Mouse (Mus musculus) adrenal gland, postnatal 4 days (tissue): ENCODE measurements around the gene Tshz2. TPM values are rescaled to one million over a fixed set of nuclear protein-coding genes. Genes with fewer than 3 reads are reported as not detected.

ENCODE experiments used
- DNase-seq, 2 experiments: peaks; one replicate each; pipeline ENCODE4 v3.0.0; 2021 to 2022; ENCODE audit warnings: low spot score in 2 of 2, mixed read lengths in 2 of 2
- total RNA-seq, 2 experiments: library from RNA; stranded (reverse); gene quantifications; 2 replicates each; pipeline ENCODE4 v1.2.3; 2021

Gene Tshz2
- total RNA-seq, 2 experiments from 2014 or later = 68.4 to 69.6 TPM

- DNase-seq = no peak
Measured at GRCm38 (mm10) chr2:169859078-169859855, 226.5 kb downstream of the Tshz2 start.

DNA sequence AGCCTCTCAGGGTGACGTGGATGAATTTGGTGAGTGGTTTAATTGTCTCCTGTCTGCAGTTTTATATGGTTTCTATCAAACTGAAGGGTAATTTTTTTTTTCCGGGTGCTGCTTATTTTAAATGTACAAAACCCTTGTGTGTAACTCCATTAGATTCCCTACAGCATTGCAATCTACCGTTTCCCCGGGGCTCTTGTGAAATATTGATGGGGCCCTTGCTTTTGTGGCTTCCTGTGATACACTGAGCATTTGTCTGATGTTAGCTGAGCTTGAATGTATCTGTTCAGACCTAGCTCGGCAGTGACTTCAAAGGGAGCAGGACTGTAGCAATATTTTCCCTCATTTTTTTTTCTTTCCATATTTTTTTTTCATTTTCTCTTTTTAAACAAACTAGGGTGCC, 228.1 kb downstream of the Tshz2 start:
- no peak for DNase-seq

GRCm38 (mm10) chr2:169862701-169863100, 229.9 kb downstream of the Tshz2 start:
- no peak for DNase-seq

DNA sequence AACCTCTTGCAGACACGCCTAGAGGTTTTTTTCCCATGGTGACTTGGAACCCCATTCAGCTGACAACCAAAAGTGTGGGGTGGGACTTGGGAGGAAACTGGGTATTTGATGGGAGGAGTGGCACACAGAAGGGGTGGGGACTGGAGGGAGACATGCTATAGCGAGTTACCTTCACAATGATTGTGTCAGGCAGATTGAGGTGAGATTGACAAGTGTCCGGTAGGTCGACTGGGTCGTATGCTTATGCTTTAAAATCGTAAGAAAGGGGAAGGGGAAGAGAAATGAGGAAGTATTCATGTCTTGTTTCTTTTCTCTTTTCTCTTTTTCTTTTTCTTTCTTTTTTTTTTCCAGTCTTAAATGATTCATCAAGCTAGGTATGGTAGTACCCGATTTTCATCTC, 236.7 kb downstream of the Tshz2 start:
- DNase-seq = no peak

GRCm38 (mm10) chr2:169870503-169870902, 237.7 kb downstream of the Tshz2 start:
- DNase-seq = no peak

DNA sequence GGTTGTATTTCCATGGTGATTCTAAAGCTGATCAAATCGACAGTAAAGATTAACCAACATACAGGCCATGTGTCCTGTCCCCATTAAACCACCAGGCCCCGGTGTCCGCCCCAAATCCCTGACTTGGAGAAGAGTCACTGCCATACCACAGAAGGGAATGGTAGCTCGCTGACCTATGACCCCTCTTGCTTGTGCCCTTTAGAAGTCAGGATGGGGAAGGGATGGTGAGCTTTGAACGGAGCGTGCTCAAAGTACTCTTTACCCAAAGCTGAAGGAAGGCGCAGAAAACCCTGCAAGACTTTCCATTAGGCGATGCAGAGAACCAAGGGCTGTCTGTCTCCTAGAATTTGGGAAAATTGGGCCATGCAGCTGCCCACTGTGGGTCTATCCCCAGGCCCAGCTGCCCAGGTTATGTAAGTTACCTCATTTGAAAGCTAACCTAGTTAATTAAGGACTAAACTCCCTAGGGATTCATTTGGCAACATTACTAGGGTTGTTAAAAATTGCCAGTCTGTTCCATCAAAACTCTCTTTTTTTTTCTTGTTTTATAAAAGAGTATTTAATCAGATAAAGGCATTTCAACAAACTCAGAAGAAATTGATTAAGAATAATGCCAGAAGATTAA, 238.7 kb downstream of the Tshz2 start:
- DNase-seq = no peak

GRCm38 (mm10) chr2:169873442-169873841, 240.6 kb downstream of the Tshz2 start:
- DNase-seq = no peak

- no peak for DNase-seq
Measured at GRCm38 (mm10) chr2:169887921-169888320, 255.1 kb downstream of the Tshz2 start.

DNA sequence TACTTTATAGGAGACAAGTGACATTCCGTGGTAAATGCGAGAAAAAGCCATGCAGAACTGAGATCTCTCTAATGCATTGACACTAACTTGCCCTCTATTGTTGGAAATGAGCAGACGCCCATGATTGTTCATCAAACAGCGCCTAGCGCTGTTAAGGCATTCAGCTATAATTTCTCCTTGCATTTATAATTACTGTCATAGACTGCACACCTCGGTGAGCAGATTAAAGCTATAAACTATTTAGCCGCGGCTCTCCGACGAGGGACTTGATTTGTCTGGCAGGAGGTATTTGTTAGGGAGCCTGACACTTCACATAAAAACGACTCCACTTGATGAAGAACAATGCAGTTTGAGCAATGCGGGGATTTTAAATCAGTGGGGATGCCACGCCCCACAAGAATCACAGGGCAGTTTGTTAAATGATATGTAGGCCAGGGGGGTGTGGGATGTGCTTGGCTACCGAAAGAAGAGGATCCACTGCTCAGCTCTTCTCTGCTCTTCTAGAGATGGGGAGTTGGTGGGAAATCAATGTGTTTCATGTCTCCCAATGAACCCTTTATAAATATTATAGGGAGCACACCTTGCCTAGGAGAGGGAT, 259.7 kb downstream of the Tshz2 start:
- DNase-seq = no peak

DNA sequence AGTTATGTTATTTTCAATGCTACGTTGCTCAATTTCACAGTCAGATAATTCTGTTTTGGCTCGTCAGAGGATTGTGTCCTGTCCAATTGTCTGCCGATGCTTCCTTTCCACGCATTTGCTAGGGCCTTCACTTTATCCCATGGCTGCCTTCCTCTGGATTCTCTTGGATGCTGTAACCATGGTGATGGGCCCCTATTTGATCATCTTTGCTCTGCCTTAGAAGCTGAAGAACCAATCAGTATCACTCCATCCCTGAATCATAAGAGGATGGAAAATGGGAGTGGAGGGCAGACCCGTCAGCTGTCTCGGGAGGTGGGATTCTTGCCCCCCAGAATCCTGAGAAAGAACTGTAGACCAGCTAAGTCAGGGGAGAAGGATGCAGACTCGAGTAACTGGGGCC, 270.1 kb downstream of the Tshz2 start:
- no peak for DNase-seq

DNA sequence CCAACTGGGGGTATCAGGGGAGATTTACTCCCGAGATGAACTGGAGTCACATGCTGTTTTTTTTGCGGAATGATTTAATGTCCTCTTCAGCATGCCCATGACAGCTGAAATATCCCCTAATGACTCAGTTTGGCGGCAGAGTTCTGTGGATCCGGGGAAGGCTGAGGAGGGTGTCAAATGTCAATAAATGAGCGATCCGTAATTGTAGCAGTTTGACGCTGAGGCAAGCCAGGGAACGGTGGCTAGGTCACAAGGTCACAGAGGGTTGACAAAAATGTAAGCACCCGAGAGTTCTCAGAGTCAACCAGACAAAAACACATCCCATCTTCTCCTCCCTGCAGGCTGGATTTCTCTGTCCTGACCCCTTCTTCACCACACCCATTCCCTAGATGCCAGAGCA, 273.6 kb downstream of the Tshz2 start:
- DNase-seq = no peak

DNA sequence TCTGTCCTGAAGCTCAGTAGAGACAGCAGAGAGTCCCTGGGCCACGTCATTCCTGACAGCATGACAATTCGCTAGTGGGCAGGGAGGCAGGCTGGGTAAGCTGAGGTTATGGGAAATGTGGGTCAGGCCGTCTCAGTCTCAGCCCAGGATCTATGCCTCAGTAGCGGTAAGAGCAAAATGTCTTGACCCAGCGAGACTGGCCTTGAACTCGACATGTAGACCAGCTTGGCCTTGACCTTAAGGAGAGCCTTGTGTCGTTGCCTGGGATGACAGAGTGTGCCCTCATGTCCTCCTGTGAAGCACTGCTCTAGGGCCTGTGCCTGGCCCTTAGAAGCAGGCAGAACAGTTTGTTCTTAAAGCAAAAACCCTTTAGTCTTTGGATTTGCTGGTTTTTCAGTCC, 275.2 kb downstream of the Tshz2 start:
- DNase-seq = no peak

GRCm38 (mm10) chr2:169910606-169911005, 277.8 kb downstream of the Tshz2 start:
- no peak for DNase-seq

DNA sequence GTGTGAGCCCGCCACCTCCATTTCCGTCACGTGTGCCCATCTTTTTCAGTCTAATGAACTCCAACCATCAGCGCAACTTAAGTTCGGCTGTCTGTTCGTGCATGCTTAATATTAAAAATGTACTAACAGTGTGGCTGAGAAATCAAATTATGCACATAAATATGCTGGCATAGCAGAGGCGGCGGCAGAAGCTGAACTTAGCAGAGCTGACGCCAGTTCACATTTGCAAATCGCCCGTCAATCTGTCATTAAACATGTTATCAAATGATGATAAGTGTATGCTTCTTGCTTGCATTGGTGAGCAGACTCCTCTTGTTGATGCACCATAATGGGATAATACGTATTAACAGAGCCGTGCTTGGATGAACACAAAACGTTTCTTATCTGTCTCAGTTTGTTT, 280.0 kb downstream of the Tshz2 start:
- no peak for DNase-seq

- no peak for DNase-seq
Measured at GRCm38 (mm10) chr2:169914903-169915302, 282.1 kb downstream of the Tshz2 start.

DNA sequence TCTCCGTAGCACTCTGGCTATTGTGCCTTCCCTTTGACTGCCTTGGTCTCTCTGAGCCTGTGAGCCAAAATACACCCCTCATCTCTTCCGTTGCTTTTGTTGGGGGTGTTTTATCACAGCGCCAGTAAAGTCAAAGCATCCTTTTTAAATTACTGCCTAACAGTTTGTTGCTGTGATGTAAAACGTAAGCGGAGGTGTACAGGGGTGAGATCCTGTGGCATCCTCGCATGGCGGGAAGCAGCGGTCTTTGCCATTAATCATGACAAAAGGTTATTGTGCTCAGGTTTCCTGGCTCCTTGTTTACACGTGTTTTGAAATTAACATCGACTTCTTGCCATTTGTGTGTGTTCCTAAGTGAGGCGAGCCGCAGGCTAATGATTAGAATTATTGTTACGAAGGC, 282.5 kb downstream of the Tshz2 start:
- no peak for DNase-seq

GRCm38 (mm10) chr2:169919111-169919695, 286.4 kb downstream of the Tshz2 start:
- no peak for DNase-seq

DNA sequence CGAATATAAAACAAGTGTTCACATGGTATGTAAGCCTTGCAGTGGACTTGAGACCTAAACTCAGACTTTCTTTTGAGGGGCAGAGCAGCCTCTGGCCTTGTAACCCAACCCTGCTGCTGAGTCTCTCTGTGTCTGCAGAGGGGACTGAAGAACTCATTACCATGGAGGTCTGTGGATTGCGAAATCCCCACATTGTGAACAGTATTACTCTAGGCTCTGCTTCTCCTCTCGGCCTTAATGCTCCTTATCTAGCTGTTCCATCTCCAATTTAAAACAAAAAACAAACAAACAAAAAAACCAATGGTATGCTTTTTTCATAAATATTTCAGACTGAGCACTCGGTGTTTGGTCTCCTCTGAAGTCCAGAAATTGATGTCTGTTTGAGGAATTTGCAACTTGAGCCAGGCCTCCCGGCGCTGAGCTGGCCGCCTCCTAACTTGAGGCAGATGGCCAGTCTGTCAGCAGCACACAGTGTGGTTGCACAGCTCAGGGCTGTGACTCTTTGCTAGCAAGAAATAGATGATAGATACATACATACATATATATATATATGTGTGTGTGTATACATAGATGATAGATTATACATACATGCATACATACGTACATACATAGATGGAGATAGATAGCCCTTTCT, 291.5 kb downstream of the Tshz2 start:
- DNase-seq = no peak

GRCm38 (mm10) chr2:169925466-169925865, 292.7 kb downstream of the Tshz2 start:
- no peak for DNase-seq

GRCm38 (mm10) chr2:169926016-169926415, 293.2 kb downstream of the Tshz2 start:
- no peak for DNase-seq

GRCm38 (mm10) chr2:169927401-169927800, 294.6 kb downstream of the Tshz2 start:
- DNase-seq = no peak
